ENCODE assay signal across 28 mouse cellular contexts in the genomic region with DNA sequence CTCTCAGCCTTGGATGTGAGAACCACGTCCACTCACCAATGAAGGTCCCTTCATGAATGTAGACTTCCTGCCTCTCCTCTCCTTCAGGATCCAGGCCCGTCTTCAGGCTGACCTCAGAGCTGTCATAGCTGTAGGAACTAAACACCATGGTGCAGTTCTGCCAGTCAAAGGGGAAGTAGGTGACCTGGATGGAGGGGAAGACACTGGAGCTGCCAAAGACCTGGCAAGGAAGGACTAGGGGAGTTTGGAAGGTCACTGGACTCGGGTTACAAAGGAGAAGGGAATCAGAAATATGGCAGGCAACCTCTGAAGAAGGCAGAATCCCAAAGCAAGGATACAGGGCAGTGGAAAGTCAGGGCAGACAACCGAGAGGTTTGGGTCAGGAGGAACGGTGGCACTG. TPM values are rescaled to one million over a fixed set of nuclear protein-coding genes. Genes with fewer than 3 reads are reported as not detected.
DNase-seq lines count a peak whose midpoint lies in the region; ATAC-seq and TF ChIP-seq lines count a peak whose summit lies in the region.
"Had no signal": no experiment of that assay in that cellular context is flagged by ENCODE, and none has a peak within 500 bp of the region (broad histone marks: within the 10 kb centered on the region; RNA-seq: fewer than 3 reads in every experiment).

No protein-coding gene starts in this region.

- H3K4me1 ChIP-seq in midbrain, embryonic 10.5 days, result peaks cover 25% of the 10 kb centered on the region
- H3K4me1 ChIP-seq in midbrain, embryonic 13.5 days (replicated peaks), result peaks cover 9% of the 10 kb centered on the region
- peaks cover 40% of the 10 kb centered on the region for H3K4me1 ChIP-seq in E14TG2a.4 (replicated peaks; ENCODE audit: low read depth, low read length)

- H3K4me3 ChIP-seq in midbrain, embryonic 10.5 days, result no peak overlapping the region
- no peak overlapping the region for H3K4me3 ChIP-seq in midbrain, embryonic 13.5 days (replicated peaks)
- H3K4me3 ChIP-seq in E14TG2a.4 (replicated peaks; ENCODE audit: low read length), result peak overlapping the region; percentile 13; the same call in 1 of the 2 replicates
- H3K4me3 ChIP-seq: embryonic facial prominence, embryonic 10.5 days; embryonic facial prominence, embryonic 12.5 days; forebrain, embryonic 13.5 days; forebrain, embryonic 15.5 days had no signal

- peaks cover 55% of the 10 kb centered on the region for H3K27me3 ChIP-seq in midbrain, embryonic 10.5 days (ENCODE audit: low read depth, poor library complexity, severe bottlenecking)
- peaks cover 44% of the 10 kb centered on the region for H3K27me3 ChIP-seq in midbrain, embryonic 13.5 days
- peaks cover 47% of the 10 kb centered on the region for H3K27me3 ChIP-seq in E14TG2a.4 (ENCODE audit: insufficient read depth, low read length)

- DNase-seq in gastrocnemius, adult 18-20 months (ENCODE audit: low spot score), result peak; percentile 47
- no peak for DNase-seq in gastrocnemius, postnatal 4 days (ENCODE audit: low spot score in 2 of 2)
- DNase-seq in midbrain, embryonic 10.5 days (ENCODE audit: low spot score), result no peak
- DNase-seq in skeletal muscle tissue, adult 2 months (ENCODE audit: low read depth, low spot score), result peak; percentile 54
- DNase-seq in adipocyte (ENCODE audit: low spot score), result no peak
- DNase-seq: adrenal gland, adult 8-10 months; adrenal gland, postnatal 14 days; adrenal gland, postnatal 36 days; B cell, adult 2 months; cerebellum, adult 11-12 months; cerebellum, adult 2 months; cerebellum, adult 9-10 months; cerebellum, postnatal 10 days; cerebellum, postnatal 25 days had no signal

- no peak for ATAC-seq in midbrain, embryonic 13.5 days
- ATAC-seq: CD4-positive, CD25-positive, alpha-beta regulatory T cell, adult 4 months; forebrain, embryonic 13.5 days; forebrain, embryonic 15.5 days had no signal

- H3K9me3 ChIP-seq in midbrain, embryonic 10.5 days (replicated peaks), result no peaks in the 10 kb centered on the region
- no peaks in the 10 kb centered on the region for H3K9me3 ChIP-seq in midbrain, embryonic 13.5 days
- no peaks in the 10 kb centered on the region for H3K9me3 ChIP-seq in E14TG2a.4 (ENCODE audit: low read length)
- H3K9me3 ChIP-seq: embryonic facial prominence, embryonic 10.5 days; embryonic facial prominence, embryonic 12.5 days; forebrain, embryonic 13.5 days; forebrain, embryonic 15.5 days had no signal

- WGBS in midbrain, embryonic 10.5 days, result 66% methylated on average over 5 of the region's 5 CpGs
- WGBS in midbrain, embryonic 13.5 days, result 66% methylated on average over 5 of the region's 5 CpGs

- no peak for TF ChIP-seq CTCF in E14TG2a.4 (conservative IDR thresholded peaks at IDR 0.05; ENCODE audit: low read length)

- no peak overlapping the region for H3K9ac ChIP-seq in midbrain, embryonic 13.5 days (replicated peaks)
- H3K9ac ChIP-seq: embryonic facial prominence, embryonic 12.5 days; forebrain, embryonic 13.5 days; forebrain, embryonic 15.5 days had no signal

- H3K36me3 ChIP-seq in midbrain, embryonic 10.5 days, result no peaks in the 10 kb centered on the region
- H3K36me3 ChIP-seq in midbrain, embryonic 13.5 days, result no peaks in the 10 kb centered on the region
- no peaks in the 10 kb centered on the region for H3K36me3 ChIP-seq in E14TG2a.4 (ENCODE audit: insufficient read depth, low read length)
- H3K36me3 ChIP-seq: embryonic facial prominence, embryonic 10.5 days; embryonic facial prominence, embryonic 12.5 days; forebrain, embryonic 15.5 days had no signal

- H3K27ac ChIP-seq in midbrain, embryonic 10.5 days (replicated peaks), result 0 out of 2 replicates have a peak overlapping the region, but pooled peaks have one; percentile 9
- H3K27ac ChIP-seq in midbrain, embryonic 13.5 days, result no peak overlapping the region
- H3K27ac ChIP-seq: embryonic facial prominence, embryonic 10.5 days; embryonic facial prominence, embryonic 12.5 days; forebrain, embryonic 13.5 days; forebrain, embryonic 15.5 days had no signal

- no peak overlapping the region for H3K4me2 ChIP-seq in midbrain, embryonic 13.5 days (replicated peaks)
- H3K4me2 ChIP-seq: embryonic facial prominence, embryonic 12.5 days; forebrain, embryonic 13.5 days; forebrain, embryonic 15.5 days had no signal

RNA-seq across cellular contexts. Expression of gene Chrnb1, which starts 2.3 kb away (rescaled TPM):
- 10 to 100 TPM; 30.6 to 31.2 TPM for total RNA-seq in gastrocnemius, adult 18-20 months (2021)
- 100 to 1,000 TPM in 1 of 2 experiments, 10 to 100 TPM in 1; 95.1 to 110 TPM for total RNA-seq in gastrocnemius, postnatal 4 days (2021)
- 1.1 TPM in 2 replicates for polyA plus RNA-seq in midbrain, embryonic 10.5 days (2016; fragmentation: Nextera tagmentation; extraction: Ambion mirVana)
- polyA plus RNA-seq in midbrain, embryonic 13.5 days (2015; fragmentation: Nextera tagmentation; extraction: Ambion mirVana), result 0.83 and 0.85 TPM in 2 replicates

RNA-seq across cellular contexts. Expression of gene Fgf11, which starts 8.2 kb away (rescaled TPM):
- total RNA-seq in gastrocnemius, adult 18-20 months (2021), result 1 to 10 TPM; 3.5 to 4.0 TPM
- total RNA-seq in gastrocnemius, postnatal 4 days (2021), result 10 to 100 TPM; 10.1 to 13.8 TPM
- polyA plus RNA-seq in midbrain, embryonic 10.5 days (2016; fragmentation: Nextera tagmentation; extraction: Ambion mirVana), result 1.0 and 1.4 TPM in 2 replicates
- 3.4 and 4.4 TPM in 2 replicates for polyA plus RNA-seq in midbrain, embryonic 13.5 days (2015; fragmentation: Nextera tagmentation; extraction: Ambion mirVana)
- polyA plus RNA-seq: CD4-positive, CD25-positive, alpha-beta regulatory T cell, adult 4 months had no signal

RNA-seq across cellular contexts. Expression of gene Tmem102, which starts 12.0 kb away (rescaled TPM):
- total RNA-seq in gastrocnemius, adult 18-20 months (2021), result under 1 TPM; 0.14 to 0.18 TPM
- not detected for total RNA-seq in gastrocnemius, postnatal 4 days (2021)
- 0.90 and 0.99 TPM in 2 replicates for polyA plus RNA-seq in midbrain, embryonic 10.5 days (2016; fragmentation: Nextera tagmentation; extraction: Ambion mirVana)
- 0.44 and 0.52 TPM in 2 replicates for polyA plus RNA-seq in midbrain, embryonic 13.5 days (2015; fragmentation: Nextera tagmentation; extraction: Ambion mirVana)
- polyA plus RNA-seq: CD4-positive, CD25-positive, alpha-beta regulatory T cell, adult 4 months; cortical plate, adult 2 months had no signal

RNA-seq across cellular contexts. Expression of gene Gm39566, which starts 21.7 kb away (rescaled TPM):
- not detected for total RNA-seq in gastrocnemius, adult 18-20 months (2021)
- not detected for total RNA-seq in gastrocnemius, postnatal 4 days (2021)
- not detected in 2 replicates for polyA plus RNA-seq in midbrain, embryonic 10.5 days (2016; fragmentation: Nextera tagmentation; extraction: Ambion mirVana)
- not detected in 2 replicates for polyA plus RNA-seq in midbrain, embryonic 13.5 days (2015; fragmentation: Nextera tagmentation; extraction: Ambion mirVana)
- total RNA-seq: adrenal gland, adult 18-20 months; adrenal gland, adult 8-10 months; adrenal gland, postnatal 14 days; adrenal gland, postnatal 36 days; CH12.LX; ES-E14 had no signal
- polyA plus RNA-seq: CD4-positive, CD25-positive, alpha-beta regulatory T cell, adult 4 months; cerebellum, adult 2 months; cortical plate, adult 2 months; embryonic facial prominence, embryonic 10.5 days; embryonic facial prominence, embryonic 12.5 days; embryonic facial prominence, embryonic 14.5 days; forebrain, embryonic 11.5 days; forebrain, embryonic 13.5 days; forebrain, embryonic 15.5 days had no signal

RNA-seq across cellular contexts. Expression of gene Spem2, which starts 24.8 kb away (rescaled TPM):
- total RNA-seq in gastrocnemius, adult 18-20 months (2021), result not detected
- total RNA-seq in gastrocnemius, postnatal 4 days (2021), result not detected
- polyA plus RNA-seq in midbrain, embryonic 10.5 days (2016; fragmentation: Nextera tagmentation; extraction: Ambion mirVana), result not detected in 2 replicates
- not detected in 2 replicates for polyA plus RNA-seq in midbrain, embryonic 13.5 days (2015; fragmentation: Nextera tagmentation; extraction: Ambion mirVana)
- total RNA-seq: adrenal gland, adult 18-20 months; adrenal gland, adult 8-10 months; adrenal gland, postnatal 14 days; adrenal gland, postnatal 36 days; CH12.LX; ES-E14; MEL had no signal
- polyA plus RNA-seq: CD4-positive, CD25-positive, alpha-beta regulatory T cell, adult 4 months; cerebellum, adult 2 months; cortical plate, adult 2 months; embryonic facial prominence, embryonic 10.5 days; embryonic facial prominence, embryonic 12.5 days; embryonic facial prominence, embryonic 14.5 days; forebrain, embryonic 11.5 days; forebrain, embryonic 13.5 days; forebrain, embryonic 15.5 days had no signal

Comparison
In these comparisons a context has a peak if more than half of its experiments do, and no peak if none do; other contexts are left out.
1. DNase-seq: peak in gastrocnemius, adult 18-20 months (single experiment) and skeletal muscle tissue, adult 2 months (single experiment); none in gastrocnemius, postnatal 4 days (0 of 2), midbrain, embryonic 10.5 days (single experiment) and adipocyte (single experiment).